Mouse (Mus musculus): ENCODE measurements at regions not wholly inside any gene's neighbourhood (a gene's known extent, or its start where the extent isn't known, plus 50 kb on each side); places are given as distances from the start of the nearest gene placed in this dataset.

- Histone ChIP-seq H3K4me2 (ENCODE audit: low read depth, low read length) (no peak overlapping the region), H3K27ac (ENCODE audit: low read depth, low read length) (no peak overlapping the region), H3K4me1 (ENCODE audit: control insufficient read depth, insufficient read depth, low read length) (no peaks in the 10 kb centered on the region), H3K36me3 (ENCODE audit: control insufficient read depth, insufficient read depth, low read length) (no peaks in the 10 kb centered on the region), H3K27me3 (ENCODE audit: control insufficient read depth, insufficient read depth, low read length) (no peaks in the 10 kb centered on the region), H3K4me3 (ENCODE audit: low read depth, low read length) (no peak overlapping the region), H3K9ac (replicated peaks; ENCODE audit: low read depth, low read length) (no peak overlapping the region), H3K9me3 (ENCODE audit: control insufficient read depth, low read length) (no peaks in the 10 kb centered on the region)
- ATAC-seq (ENCODE audit: low read depth): no peak
- WGBS: 89% methylated on average over 1 of the region's 1 CpGs
These were observed 116.6 kb downstream of the Mettl11b start for GRCm38 (mm10) chr1:163608429-163608828.

- no peak overlapping the region for H3K9ac ChIP-seq (replicated peaks; ENCODE audit: low read depth, low read length)
- no peak for ATAC-seq (ENCODE audit: low read depth)
- no peaks in the 10 kb centered on the region for H3K4me1 ChIP-seq (ENCODE audit: control insufficient read depth, insufficient read depth, low read length)
- no peak overlapping the region for H3K27ac ChIP-seq (ENCODE audit: low read depth, low read length)
- H3K4me2 ChIP-seq (ENCODE audit: low read depth, low read length): no peak overlapping the region
- no peaks in the 10 kb centered on the region for H3K9me3 ChIP-seq (ENCODE audit: control insufficient read depth, low read length)
- no peaks in the 10 kb centered on the region for H3K36me3 ChIP-seq (ENCODE audit: control insufficient read depth, insufficient read depth, low read length)
- 61% methylated on average over 5 of the region's 5 CpGs for WGBS
- no peaks in the 10 kb centered on the region for H3K27me3 ChIP-seq (ENCODE audit: control insufficient read depth, insufficient read depth, low read length)
- no peak overlapping the region for H3K4me3 ChIP-seq (ENCODE audit: low read depth, low read length)
These were observed 117.3 kb downstream of the Mettl11b start for GRCm38 (mm10) chr1:163607701-163608100.

- Histone ChIP-seq H3K9ac (replicated peaks; ENCODE audit: low read depth, low read length) (no peak overlapping the region), H3K4me2 (ENCODE audit: low read depth, low read length) (no peak overlapping the region), H3K27ac (ENCODE audit: low read depth, low read length) (no peak overlapping the region), H3K36me3 (ENCODE audit: control insufficient read depth, insufficient read depth, low read length) (no peaks in the 10 kb centered on the region), H3K9me3 (ENCODE audit: control insufficient read depth, low read length) (no peaks in the 10 kb centered on the region), H3K27me3 (ENCODE audit: control insufficient read depth, insufficient read depth, low read length) (no peaks in the 10 kb centered on the region), H3K4me3 (ENCODE audit: low read depth, low read length) (no peak overlapping the region), H3K4me1 (ENCODE audit: control insufficient read depth, insufficient read depth, low read length) (no peaks in the 10 kb centered on the region)
- no peak for ATAC-seq (ENCODE audit: low read depth)
- 75% methylated on average over 7 of the region's 7 CpGs for WGBS
These were observed 124.8 kb downstream of the Mettl11b start for GRCm38 (mm10) chr1:163599926-163600890.

GRCm38 (mm10) chr1:163576411-163576810, 148.6 kb downstream of the Mettl11b start:
- Histone ChIP-seq H3K27ac (ENCODE audit: low read depth, low read length) (no peak overlapping the region), H3K4me1 (ENCODE audit: control insufficient read depth, insufficient read depth, low read length) (no peaks in the 10 kb centered on the region), H3K9me3 (ENCODE audit: control insufficient read depth, low read length) (no peaks in the 10 kb centered on the region), H3K9ac (replicated peaks; ENCODE audit: low read depth, low read length) (no peak overlapping the region), H3K4me2 (ENCODE audit: low read depth, low read length) (no peak overlapping the region), H3K4me3 (ENCODE audit: low read depth, low read length) (no peak overlapping the region), H3K36me3 (ENCODE audit: control insufficient read depth, insufficient read depth, low read length) (no peaks in the 10 kb centered on the region), H3K27me3 (ENCODE audit: control insufficient read depth, insufficient read depth, low read length) (no peaks in the 10 kb centered on the region)
- WGBS: 82% methylated on average over 4 of the region's 4 CpGs
- no peak for ATAC-seq (ENCODE audit: low read depth)

GRCm38 (mm10) chr1:163575593-163575992, 149.4 kb downstream of the Mettl11b start:
- no peak overlapping the region for H3K9ac ChIP-seq (replicated peaks; ENCODE audit: low read depth, low read length)
- no peaks in the 10 kb centered on the region for H3K9me3 ChIP-seq (ENCODE audit: control insufficient read depth, low read length)
- ATAC-seq (ENCODE audit: low read depth): no peak
- no peak overlapping the region for H3K4me2 ChIP-seq (ENCODE audit: low read depth, low read length)
- no peaks in the 10 kb centered on the region for H3K27me3 ChIP-seq (ENCODE audit: control insufficient read depth, insufficient read depth, low read length)
- no peak overlapping the region for H3K27ac ChIP-seq (ENCODE audit: low read depth, low read length)
- no peaks in the 10 kb centered on the region for H3K4me1 ChIP-seq (ENCODE audit: control insufficient read depth, insufficient read depth, low read length)
- no peak overlapping the region for H3K4me3 ChIP-seq (ENCODE audit: low read depth, low read length)
- H3K36me3 ChIP-seq (ENCODE audit: control insufficient read depth, insufficient read depth, low read length): no peaks in the 10 kb centered on the region
- 57% methylated on average over 2 of the region's 2 CpGs for WGBS

- Histone ChIP-seq H3K27ac (ENCODE audit: low read depth, low read length) (no peak overlapping the region), H3K9me3 (ENCODE audit: control insufficient read depth, low read length) (no peaks in the 10 kb centered on the region), H3K27me3 (ENCODE audit: control insufficient read depth, insufficient read depth, low read length) (no peaks in the 10 kb centered on the region), H3K9ac (replicated peaks; ENCODE audit: low read depth, low read length) (no peak overlapping the region), H3K4me2 (ENCODE audit: low read depth, low read length) (no peak overlapping the region), H3K4me3 (ENCODE audit: low read depth, low read length) (no peak overlapping the region), H3K36me3 (ENCODE audit: control insufficient read depth, insufficient read depth, low read length) (no peaks in the 10 kb centered on the region), H3K4me1 (ENCODE audit: control insufficient read depth, insufficient read depth, low read length) (no peaks in the 10 kb centered on the region)
- peak; percentile 79 for ATAC-seq (ENCODE audit: low read depth)
- WGBS: 58% methylated on average over 16 of the region's 16 CpGs
These were observed 150.4 kb downstream of the Mettl11b start for GRCm38 (mm10) chr1:163574409-163575161.

- 89% methylated on average over 1 of the region's 1 CpGs for WGBS
- no peak for ATAC-seq (ENCODE audit: low read depth)
- Histone ChIP-seq H3K36me3 (ENCODE audit: control insufficient read depth, insufficient read depth, low read length) (no peaks in the 10 kb centered on the region), H3K27ac (ENCODE audit: low read depth, low read length) (no peak overlapping the region), H3K4me3 (ENCODE audit: low read depth, low read length) (no peak overlapping the region), H3K9me3 (ENCODE audit: control insufficient read depth, low read length) (no peaks in the 10 kb centered on the region), H3K27me3 (ENCODE audit: control insufficient read depth, insufficient read depth, low read length) (no peaks in the 10 kb centered on the region), H3K4me2 (ENCODE audit: low read depth, low read length) (no peak overlapping the region), H3K4me1 (ENCODE audit: control insufficient read depth, insufficient read depth, low read length) (no peaks in the 10 kb centered on the region), H3K9ac (replicated peaks; ENCODE audit: low read depth, low read length) (no peak overlapping the region)
These were observed 151.5 kb downstream of the Mettl11b start for GRCm38 (mm10) chr1:163573533-163573932.

- WGBS: 73% methylated on average over 1 of the region's 1 CpGs
- H3K4me3 ChIP-seq (ENCODE audit: low read depth, low read length): no peak overlapping the region
- no peak overlapping the region for H3K4me2 ChIP-seq (ENCODE audit: low read depth, low read length)
- H3K9ac ChIP-seq (replicated peaks; ENCODE audit: low read depth, low read length): no peak overlapping the region
- H3K27ac ChIP-seq (ENCODE audit: low read depth, low read length): no peak overlapping the region
- no peaks in the 10 kb centered on the region for H3K9me3 ChIP-seq (ENCODE audit: control insufficient read depth, low read length)
- no peaks in the 10 kb centered on the region for H3K27me3 ChIP-seq (ENCODE audit: control insufficient read depth, insufficient read depth, low read length)
- H3K4me1 ChIP-seq (ENCODE audit: control insufficient read depth, insufficient read depth, low read length): no peaks in the 10 kb centered on the region
- no peak for ATAC-seq (ENCODE audit: low read depth)
- no peaks in the 10 kb centered on the region for H3K36me3 ChIP-seq (ENCODE audit: control insufficient read depth, insufficient read depth, low read length)
These were observed 160.3 kb upstream of the Gorab start for GRCm38 (mm10) chr1:163563791-163564190.

- no peaks in the 10 kb centered on the region for H3K9me3 ChIP-seq (ENCODE audit: control insufficient read depth, low read length)
- WGBS: 89% methylated on average over 2 of the region's 2 CpGs
- no peaks in the 10 kb centered on the region for H3K4me1 ChIP-seq (ENCODE audit: control insufficient read depth, insufficient read depth, low read length)
- H3K27me3 ChIP-seq (ENCODE audit: control insufficient read depth, insufficient read depth, low read length): no peaks in the 10 kb centered on the region
- no peak for ATAC-seq (ENCODE audit: low read depth)
- no peak overlapping the region for H3K4me3 ChIP-seq (ENCODE audit: low read depth, low read length)
- no peaks in the 10 kb centered on the region for H3K36me3 ChIP-seq (ENCODE audit: control insufficient read depth, insufficient read depth, low read length)
- H3K9ac ChIP-seq (replicated peaks; ENCODE audit: low read depth, low read length): no peak overlapping the region
- H3K27ac ChIP-seq (ENCODE audit: low read depth, low read length): no peak overlapping the region
- H3K4me2 ChIP-seq (ENCODE audit: low read depth, low read length): no peak overlapping the region
These were observed 159.6 kb upstream of the Gorab start for GRCm38 (mm10) chr1:163563064-163563463.

All from neural tube, embryonic 14.5 days (tissue).